Mouse (Mus musculus) cerebellum, adult 2 months (tissue): ENCODE data around the gene Grm8. TPM values are rescaled to one million over a fixed set of nuclear protein-coding genes. Genes with fewer than 3 reads are reported as not detected.
A peak's percentile ranks its signal among the peaks of the same experiment; 100 is the strongest.

ENCODE experiments used
- DNase-seq, 2 experiments: peaks; one replicate each; pipeline ENCODE4 v3.0.0; 2021
- H3K27ac ChIP-seq: fragments of 200-500 bp; 2 replicates; pipeline ENCODE4 v1.5.1; 2012; ENCODE audit warnings: low read length, control low read depth, inconsistent platforms; ENCODE audit not compliant: insufficient read depth
- H3K27me3 ChIP-seq: fragments of 200-500 bp; 2 replicates; pipeline ENCODE4 v1.6.1; 2012; ENCODE audit warnings: inconsistent platforms, mild to moderate bottlenecking, low read length, moderate library complexity; ENCODE audit not compliant: control insufficient read depth, insufficient read depth
- H3K4me1 ChIP-seq: fragments of 200-500 bp; 2 replicates; pipeline ENCODE4 v1.6.1; 2011; ENCODE audit warnings: low read length; ENCODE audit not compliant: control insufficient read depth, insufficient read depth
- H3K4me3 ChIP-seq: fragments of 200-500 bp; replicated peaks from 2 replicates; pipeline ENCODE3; 2011; ENCODE audit warnings: mild to moderate bottlenecking, low read depth, low read length, control low read depth; ENCODE audit not compliant: insufficient read depth
- CTCF ChIP-seq: fragments of 200-500 bp; IDR thresholded peaks from 2 replicates; pipeline ENCODE4 v1.5.1; 2011; ENCODE audit warnings: low read depth, mild to moderate bottlenecking, control low read depth, low read length, moderate library complexity, borderline replicate concordance; ENCODE audit not compliant: insufficient read depth
- POLR2A ChIP-seq: fragments of 200-500 bp; IDR thresholded peaks from 2 replicates; pipeline ENCODE4 v1.6.1; 2011; ENCODE audit warnings: low read length, control low read depth, borderline replicate concordance; ENCODE audit not compliant: insufficient read depth
- WGBS: fragments of 180-500 bp; shearing (Covaris S2); methylation state at CpG from one replicate; pipeline ENCODE4 v1.1.7; 2018; 5-methylcytosine and 5-hydroxymethylcytosine counted together
- polyA plus RNA-seq: library from polyadenylated mRNA; depleted of rRNA; stranded (reverse); fragments of >200 nt; gene quantifications from 2 replicates; pipeline ENCODE4 v1.2.3, GENCODE M21; 2012

The Grm8 gene
- polyA plus RNA-seq, 1 experiment = 6.6 TPM

- no peak overlapping the region for H3K27ac ChIP-seq
- no peak for TF ChIP-seq POLR2A
- TF ChIP-seq CTCF = no peak
- 90% methylated on average over 5 of the region's 5 CpGs for WGBS
- H3K27me3 ChIP-seq = no peaks in the 10 kb centered on the region
- no peaks in the 10 kb centered on the region for H3K4me1 ChIP-seq
- no peak for DNase-seq
- no peak overlapping the region for H3K4me3 ChIP-seq
Measured at GRCm38 (mm10) chr6:27977361-27977760, 157.6 kb downstream of the Grm8 start.

GRCm38 (mm10) chr6:27968859-27969258 is 166.1 kb downstream of the Grm8 start:
- no peak overlapping the region for H3K27ac ChIP-seq
- 83% methylated on average over 2 of the region's 2 CpGs for WGBS
- H3K4me3 ChIP-seq = no peak overlapping the region
- no peaks in the 10 kb centered on the region for H3K4me1 ChIP-seq
- no peak for DNase-seq
- TF ChIP-seq CTCF (no peak), POLR2A (no peak)
- H3K27me3 ChIP-seq = no peaks in the 10 kb centered on the region

GRCm38 (mm10) chr6:27967037-27967436 is 167.9 kb downstream of the Grm8 start:
- H3K27me3 ChIP-seq = no peaks in the 10 kb centered on the region
- 85% methylated on average over 3 of the region's 3 CpGs for WGBS
- DNase-seq = no peak
- H3K4me1 ChIP-seq = no peaks in the 10 kb centered on the region
- no peak overlapping the region for H3K27ac ChIP-seq
- H3K4me3 ChIP-seq = no peak overlapping the region
- TF ChIP-seq CTCF (no peak), POLR2A (no peak)

DNA sequence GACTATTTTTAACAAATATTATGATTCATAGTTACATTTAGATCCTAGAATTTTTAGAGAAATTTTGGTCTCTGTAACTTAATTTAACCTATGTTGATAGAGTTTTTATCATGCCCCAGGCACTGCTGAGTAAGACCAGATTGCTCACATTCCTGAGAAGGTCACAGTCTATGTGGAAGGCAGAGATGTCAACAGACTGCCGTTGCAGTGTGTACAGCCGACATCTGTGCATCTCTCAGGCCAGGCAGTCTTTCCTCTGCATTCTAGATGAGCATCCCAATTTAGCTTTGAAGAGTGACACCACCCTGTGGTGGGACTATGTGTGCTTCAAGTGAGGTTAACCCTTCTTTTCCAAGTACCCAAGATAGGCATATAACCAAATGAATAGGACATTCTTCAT is 169.7 kb downstream of the Grm8 start:
- H3K27ac ChIP-seq = no peak overlapping the region
- TF ChIP-seq CTCF (no peak), POLR2A (no peak)
- no peaks in the 10 kb centered on the region for H3K27me3 ChIP-seq
- no peaks in the 10 kb centered on the region for H3K4me1 ChIP-seq
- peak in 1 of 2 experiments; percentile 13 for DNase-seq
- H3K4me3 ChIP-seq = no peak overlapping the region
- WGBS = 26% methylated on average over 2 of the region's 2 CpGs

DNA sequence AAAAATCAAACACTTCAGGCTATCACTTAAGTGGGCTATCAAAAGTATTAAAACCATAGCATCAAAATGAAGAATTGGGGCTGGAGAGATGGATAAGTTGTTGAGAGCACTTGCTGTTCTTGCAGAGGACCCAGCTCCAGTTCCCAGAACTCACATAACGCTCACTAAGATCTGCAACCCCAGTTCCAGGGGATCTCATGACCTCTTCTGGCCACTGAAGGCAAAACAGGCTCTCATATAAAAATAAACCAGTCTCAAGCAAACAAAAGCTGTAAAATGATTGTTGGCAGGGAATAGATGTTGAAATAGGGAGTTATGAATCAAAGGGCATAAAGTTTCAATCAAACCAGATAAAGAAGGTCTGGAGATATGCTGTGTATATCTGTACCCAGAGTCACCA is 171.1 kb downstream of the Grm8 start:
- no peak for TF ChIP-seq POLR2A
- TF ChIP-seq CTCF = no peak
- Histone ChIP-seq H3K27me3 (no peaks in the 10 kb centered on the region), H3K27ac (no peak overlapping the region), H3K4me3 (no peak overlapping the region), H3K4me1 (no peaks in the 10 kb centered on the region)
- no peak for DNase-seq
- 80% methylated on average over 1 of the region's 1 CpGs for WGBS

DNA sequence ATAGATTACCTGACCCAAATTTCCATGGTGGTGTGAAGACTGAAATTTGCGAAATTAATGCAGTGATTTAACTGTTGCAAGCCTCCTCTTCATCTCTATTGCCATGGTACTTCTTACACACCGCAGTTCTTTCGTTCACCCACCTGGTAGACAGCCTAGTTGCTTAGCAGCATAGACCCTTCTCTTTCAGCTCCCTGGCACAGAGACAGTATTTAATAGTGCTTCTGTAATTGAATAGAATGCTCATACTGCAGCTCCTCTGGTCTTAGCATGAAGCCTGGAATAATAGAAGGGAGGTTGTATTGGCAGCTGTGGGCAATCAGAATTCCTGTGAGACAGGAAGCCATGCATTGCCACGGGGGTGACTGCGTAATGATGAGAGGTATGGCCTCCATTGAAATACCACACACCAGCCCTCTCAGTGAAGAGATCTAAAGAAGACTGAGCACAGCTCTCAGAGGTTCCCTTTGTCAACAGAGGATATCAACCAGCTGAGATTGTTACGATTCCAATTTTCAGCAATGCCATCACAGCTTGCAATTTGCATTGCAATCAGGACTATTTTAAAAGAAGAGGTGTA is 178.6 kb downstream of the Grm8 start:
- H3K4me3 ChIP-seq = no peak overlapping the region
- TF ChIP-seq POLR2A (no peak), CTCF (no peak)
- H3K27me3 ChIP-seq = no peaks in the 10 kb centered on the region
- no peak for DNase-seq
- H3K4me1 ChIP-seq = no peaks in the 10 kb centered on the region
- WGBS = 69% methylated on average over 6 of the region's 6 CpGs
- H3K27ac ChIP-seq = no peak overlapping the region

- no peaks in the 10 kb centered on the region for H3K4me1 ChIP-seq
- TF ChIP-seq POLR2A = no peak
- TF ChIP-seq CTCF = no peak
- no peaks in the 10 kb centered on the region for H3K27me3 ChIP-seq
- WGBS = 50% methylated on average over 5 of the region's 5 CpGs
- H3K27ac ChIP-seq = no peak overlapping the region
- H3K4me3 ChIP-seq = no peak overlapping the region
- DNase-seq = no peak
Measured at GRCm38 (mm10) chr6:27951433-27951832, 183.5 kb downstream of the Grm8 start.

DNA sequence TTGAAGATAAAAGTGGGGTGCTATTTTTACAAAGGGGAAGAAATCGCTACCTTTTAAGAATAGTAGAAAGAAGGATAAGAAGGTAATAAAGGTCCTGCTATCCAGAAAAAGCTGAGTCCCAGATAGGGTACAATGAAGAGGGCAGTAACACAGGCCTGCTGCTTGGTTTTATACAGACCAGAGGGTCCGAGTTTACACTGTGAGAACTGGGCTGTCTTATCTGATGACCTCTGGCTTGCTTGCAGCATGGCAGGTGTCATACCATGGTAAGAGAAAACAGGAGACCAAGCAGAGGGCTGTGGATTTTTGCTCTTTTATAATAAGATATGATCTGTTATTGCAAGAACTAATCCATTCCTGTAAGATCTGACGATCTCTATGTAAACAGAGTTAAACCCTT is 206.9 kb downstream of the Grm8 start:
- TF ChIP-seq CTCF (no peak), POLR2A (no peak)
- 86% methylated on average over 3 of the region's 3 CpGs for WGBS
- Histone ChIP-seq H3K4me3 (no peak overlapping the region), H3K4me1 (no peaks in the 10 kb centered on the region), H3K27ac (no peak overlapping the region), H3K27me3 (no peaks in the 10 kb centered on the region)
- DNase-seq = no peak
